Mouse (Mus musculus) bone marrow macrophage, adult 2 months (primary cell): ENCODE data around the gene Actr8.

ENCODE experiments used
- CTCF ChIP-seq: IDR thresholded peaks from 2 replicates; pipeline ENCODE4 v1.5.1; 2012; ENCODE audit warnings: low read depth, mild to moderate bottlenecking, low read length, moderate library complexity
- POLR2A ChIP-seq: IDR thresholded peaks from 2 replicates; pipeline ENCODE4 v1.6.1; 2012; ENCODE audit warnings: mild to moderate bottlenecking, low read depth, low read length, borderline replicate concordance

- TF ChIP-seq POLR2A (no peak), CTCF (no peak)
These were observed 6.1 kb upstream of the Actr8 start for GRCm38 (mm10) chr14:29971993-29972392.
